Mouse (Mus musculus) layer of hippocampus, adult 8-10 months (tissue): ENCODE results near the gene Zp2. TPM values are rescaled to one million over a fixed set of nuclear protein-coding genes. Genes with fewer than 3 reads are reported as not detected.

Experiments
- total RNA-seq, 4 experiments: library from RNA; stranded (reverse); gene quantifications; 2 replicates each; pipeline ENCODE4 v1.2.4; 2022

Gene Zp2
- total RNA-seq, 4 experiments from 2014 or later: 0.39 to 0.49 TPM; not detected in 2

Other genes with a start within 250 kb of the Zp2 start
- gene Lyrm1, start 249.4 kb downstream of the Zp2 start, total RNA-seq: 10 to 100 TPM; 10.6 to 13.4 (median 10.9) TPM
- 10 to 100 TPM; 19.6 to 42.2 (median 25.1) TPM for gene Dcun1d3, start 249.0 kb downstream of the Zp2 start, total RNA-seq
- gene Dnah3, start 50.0 kb downstream of the Zp2 start, total RNA-seq: under 1 TPM; 0.25 to 0.58 (median 0.38) TPM
- 10 to 100 TPM; 10.3 to 17.6 (median 13.0) TPM for gene Tmem159, start 42.9 kb downstream of the Zp2 start, total RNA-seq
- under 1 TPM; 0.22 to 0.45 (median 0.34) TPM for gene Anks4b, start 28.6 kb upstream of the Zp2 start, total RNA-seq
- gene Crym, start 56.8 kb upstream of the Zp2 start, total RNA-seq: 100 to 1,000 TPM; 228 to 257 (median 245) TPM
- gene Abca14, start 58.7 kb upstream of the Zp2 start, total RNA-seq: not detected
- gene Abca15, start 183.4 kb upstream of the Zp2 start, total RNA-seq: not detected